Mouse (Mus musculus) bone marrow, adult 2 months (tissue): ENCODE results near the gene Pigr.

ENCODE experiments used
- CTCF ChIP-seq: fragments of 200-500 bp; IDR thresholded peaks from 2 replicates; pipeline ENCODE4 v1.5.1; 2011; ENCODE audit warnings: low read length, control low read depth; ENCODE audit not compliant: control insufficient read depth, insufficient read depth
- POLR2A ChIP-seq: fragments of 200-500 bp; IDR thresholded peaks from 2 replicates; pipeline ENCODE4 v1.6.1; 2011; ENCODE audit warnings: low read depth, mild to moderate bottlenecking, control low read depth, low read length, borderline replicate concordance; ENCODE audit not compliant: control insufficient read depth

- TF ChIP-seq POLR2A (no peak), CTCF (no peak)
These were observed 2.2 kb downstream of the Pigr start for GRCm38 (mm10) chr1:130828656-130829055.
